Mouse (Mus musculus): ENCODE results near the gene Slc45a1.

Gene Slc45a1

DNA sequence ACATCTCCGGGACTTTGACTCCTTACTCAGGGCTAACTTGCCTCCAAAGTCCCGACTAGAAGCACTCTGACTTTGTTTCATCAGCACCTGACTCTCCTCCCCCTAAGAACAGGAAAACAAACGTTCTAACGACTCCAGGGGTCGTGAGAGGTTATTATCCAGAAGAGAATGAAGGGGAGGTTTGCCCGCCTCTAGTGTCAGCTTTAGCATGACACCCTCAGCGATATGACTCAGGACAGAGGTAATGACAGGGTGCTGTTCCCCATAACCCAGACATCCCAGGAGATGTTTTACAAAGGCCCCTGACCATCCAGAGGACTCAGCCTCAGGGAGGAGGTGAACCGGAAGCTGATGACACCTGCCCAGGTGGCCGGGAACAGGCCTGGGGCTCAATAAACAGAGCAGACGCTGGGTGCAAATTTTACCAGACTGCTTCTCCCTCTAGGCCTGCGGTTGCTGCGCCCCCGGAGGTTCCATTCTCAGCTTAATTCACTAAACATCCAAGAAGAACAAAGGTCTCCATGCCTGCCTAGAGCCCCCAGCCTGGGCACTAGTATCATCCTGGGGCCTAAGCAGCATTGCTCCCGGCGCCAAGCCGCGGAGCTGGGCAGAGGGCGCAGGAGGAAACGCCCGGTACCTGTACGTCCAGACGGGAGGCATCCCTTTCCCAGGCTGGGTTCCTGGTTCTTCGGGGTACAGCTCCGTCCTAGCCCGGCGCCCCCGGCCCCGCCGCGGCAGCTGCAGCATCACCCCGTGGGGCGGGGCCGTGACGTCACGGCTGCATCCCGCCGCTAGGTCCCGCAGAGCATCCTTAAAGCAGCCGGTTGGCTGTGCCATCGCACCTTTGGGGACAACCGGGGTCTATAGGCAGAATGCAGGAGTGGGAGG, at the start of gene Slc45a1:
Gene Slc45a1 (minus strand): TSS at position 785 of the 888 bp plus-strand sequence.
- DNase-seq, result no peak

DNA sequence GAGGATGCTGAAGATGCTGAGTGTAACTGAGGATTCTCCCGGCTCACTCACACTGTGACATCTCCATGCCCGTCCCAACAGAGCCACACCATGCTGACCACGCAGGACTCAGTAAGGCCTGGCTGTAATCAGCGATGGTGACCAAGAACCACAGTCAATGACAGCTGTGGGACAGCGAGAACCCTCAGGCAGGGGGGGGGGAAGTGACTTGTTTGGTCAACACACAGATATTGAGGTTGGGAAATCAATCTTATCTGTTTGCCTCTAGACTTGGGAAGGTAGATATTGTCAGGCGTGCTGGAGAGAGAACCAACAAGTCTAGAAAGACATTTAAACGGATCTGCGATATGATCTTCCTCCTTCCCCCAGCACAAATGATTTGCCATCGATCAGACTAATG, 48.9 kb upstream of the Slc45a1 start:
- DNase-seq, result no peak

DNA sequence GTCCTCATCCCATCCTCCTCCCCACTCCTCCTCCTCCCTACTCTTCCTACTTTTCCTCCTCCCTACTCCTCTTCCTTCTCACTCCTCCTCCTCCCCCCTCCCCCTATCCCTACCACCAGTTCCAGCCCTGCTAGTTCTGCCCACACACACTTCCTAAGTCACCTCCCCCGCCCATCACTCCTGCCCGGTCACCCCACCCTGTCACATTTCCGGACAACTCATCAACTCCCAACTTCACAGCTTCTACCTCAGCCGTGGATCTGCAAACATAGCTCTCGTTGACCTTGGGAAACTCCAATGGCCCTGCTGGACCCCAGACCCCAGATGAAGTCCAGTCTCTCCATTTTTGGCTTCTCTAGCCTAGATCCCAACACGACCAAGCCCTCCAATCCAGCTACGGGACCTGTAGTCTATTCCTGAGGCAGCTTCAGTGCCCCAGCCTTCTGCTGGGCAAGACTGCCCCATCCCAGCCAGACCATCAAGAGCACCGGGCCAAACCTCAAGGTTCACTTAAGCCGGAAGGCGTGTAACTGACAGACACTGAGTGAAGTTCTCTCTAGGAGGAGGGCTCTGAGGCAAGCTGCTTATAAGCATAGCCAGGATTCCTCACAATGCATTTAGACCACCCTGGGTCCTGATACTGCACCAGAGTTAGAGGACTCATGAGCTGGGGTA, 42.6 kb upstream of the Slc45a1 start:
- DNase-seq, result no peak

DNA sequence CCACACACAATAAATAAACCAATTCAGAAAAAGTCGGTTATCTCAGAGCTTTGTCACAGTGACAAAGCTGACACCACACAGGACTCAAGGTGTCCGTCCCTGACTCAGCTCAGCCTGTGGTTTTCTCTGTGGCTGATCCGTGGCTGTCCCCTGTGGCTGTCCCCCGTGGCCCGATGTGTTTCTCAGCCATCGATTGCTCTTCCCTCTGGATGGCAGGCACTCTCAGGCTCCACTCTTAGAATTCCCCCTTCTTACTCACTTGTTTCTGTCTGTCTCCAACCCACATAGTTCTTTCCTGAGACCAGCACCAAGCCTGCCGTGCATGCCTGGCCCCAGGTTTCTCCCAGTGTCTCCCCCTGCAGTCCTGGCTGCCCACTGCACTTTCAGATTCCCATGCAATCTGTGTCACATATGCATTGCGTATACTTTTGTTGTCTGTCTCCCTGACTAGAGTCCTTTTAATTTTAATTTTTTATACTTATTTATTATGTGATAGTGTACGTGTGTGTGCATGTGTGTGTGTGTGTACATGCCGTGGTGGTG, 41.0 kb upstream of the Slc45a1 start:
- DNase-seq, result no peak

DNA sequence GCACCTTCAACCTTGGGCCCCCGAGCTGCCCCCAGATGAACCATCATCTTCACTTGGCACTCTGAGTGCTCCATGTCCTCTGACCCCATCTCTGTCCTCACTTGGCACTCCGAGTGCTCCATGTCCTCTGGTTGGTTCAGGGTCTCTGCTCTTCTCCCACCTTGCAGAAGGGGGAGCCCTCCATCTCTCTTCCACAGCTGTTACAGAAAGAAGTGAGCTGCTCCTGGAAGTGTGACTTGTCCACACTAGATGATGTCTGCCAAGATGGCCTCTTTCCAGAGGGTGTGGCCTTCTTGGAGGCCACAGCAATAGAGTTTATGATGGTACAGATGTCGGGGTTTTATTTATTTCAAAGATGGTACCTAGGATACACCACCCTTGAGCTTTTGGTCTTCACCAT, 38.8 kb upstream of the Slc45a1 start:
- peak; percentile 43 for DNase-seq

DNA sequence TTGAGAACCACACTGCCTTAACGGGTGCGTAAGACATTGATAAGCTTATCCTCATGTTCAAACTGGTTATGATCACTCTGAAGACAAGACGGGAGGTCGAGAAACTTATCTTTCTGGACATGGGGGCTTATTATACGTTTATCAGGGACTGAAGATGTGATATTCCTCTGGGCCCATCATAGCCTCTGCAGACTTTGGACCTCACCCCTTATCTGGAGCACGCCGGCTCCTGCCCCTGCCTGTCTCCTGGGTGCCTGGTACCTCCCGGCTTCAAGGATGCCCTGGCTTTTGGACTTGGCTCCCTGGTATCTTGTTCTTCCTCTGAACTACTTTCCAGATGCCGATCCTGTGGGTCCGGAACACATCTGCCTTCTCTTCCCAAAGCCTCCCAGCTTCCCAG, 37.6 kb upstream of the Slc45a1 start:
- DNase-seq, result no peak

DNA sequence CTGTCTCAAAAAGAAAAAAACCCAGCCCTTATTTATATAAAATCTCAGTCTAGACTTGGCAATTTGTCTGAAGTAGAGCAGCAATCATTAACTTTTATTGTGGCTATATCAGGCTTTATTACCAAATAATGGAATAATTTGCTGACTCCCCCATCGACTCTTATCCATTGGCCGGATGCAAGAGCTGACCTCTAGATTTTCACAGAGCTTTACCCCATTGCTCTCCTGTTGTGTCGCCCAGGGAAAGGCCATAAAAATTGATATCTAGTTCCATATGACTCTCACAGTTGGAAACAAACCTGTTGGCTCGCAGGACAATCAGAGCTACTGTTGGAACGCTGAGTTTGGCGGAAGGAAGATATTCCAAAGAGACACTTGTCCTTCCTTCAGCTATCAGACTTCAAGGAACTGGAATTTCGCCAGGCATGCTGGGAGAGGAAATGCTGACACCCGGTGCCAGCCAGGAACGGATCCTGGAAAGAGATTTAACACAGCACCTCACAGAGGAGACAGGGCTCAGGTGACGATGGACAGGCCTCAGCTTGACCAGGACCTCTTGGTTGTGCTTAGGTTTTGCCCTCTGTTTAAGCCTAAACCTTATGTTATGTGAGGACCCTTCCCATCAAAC, 35.3 kb upstream of the Slc45a1 start:
- DNase-seq, result no peak

DNA sequence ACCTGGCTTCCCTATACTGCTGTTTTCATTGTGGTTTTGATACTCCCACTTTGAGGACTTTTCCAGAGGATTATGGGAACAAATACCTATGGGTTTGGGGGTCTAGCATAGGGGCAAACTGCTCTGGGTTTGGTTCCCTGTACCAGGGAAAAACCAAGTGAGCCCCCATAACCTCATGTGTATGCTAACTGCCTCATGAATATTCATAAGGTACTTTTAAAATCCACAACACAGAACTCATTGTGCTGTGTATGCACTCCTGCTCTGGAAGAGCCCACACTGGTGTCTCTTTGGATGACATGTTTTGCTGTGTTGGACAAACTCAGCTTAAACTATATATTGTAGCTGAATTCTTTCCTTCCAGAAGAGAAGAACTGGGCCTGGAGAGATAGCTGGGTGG, 34.6 kb upstream of the Slc45a1 start:
- DNase-seq, result no peak

DNA sequence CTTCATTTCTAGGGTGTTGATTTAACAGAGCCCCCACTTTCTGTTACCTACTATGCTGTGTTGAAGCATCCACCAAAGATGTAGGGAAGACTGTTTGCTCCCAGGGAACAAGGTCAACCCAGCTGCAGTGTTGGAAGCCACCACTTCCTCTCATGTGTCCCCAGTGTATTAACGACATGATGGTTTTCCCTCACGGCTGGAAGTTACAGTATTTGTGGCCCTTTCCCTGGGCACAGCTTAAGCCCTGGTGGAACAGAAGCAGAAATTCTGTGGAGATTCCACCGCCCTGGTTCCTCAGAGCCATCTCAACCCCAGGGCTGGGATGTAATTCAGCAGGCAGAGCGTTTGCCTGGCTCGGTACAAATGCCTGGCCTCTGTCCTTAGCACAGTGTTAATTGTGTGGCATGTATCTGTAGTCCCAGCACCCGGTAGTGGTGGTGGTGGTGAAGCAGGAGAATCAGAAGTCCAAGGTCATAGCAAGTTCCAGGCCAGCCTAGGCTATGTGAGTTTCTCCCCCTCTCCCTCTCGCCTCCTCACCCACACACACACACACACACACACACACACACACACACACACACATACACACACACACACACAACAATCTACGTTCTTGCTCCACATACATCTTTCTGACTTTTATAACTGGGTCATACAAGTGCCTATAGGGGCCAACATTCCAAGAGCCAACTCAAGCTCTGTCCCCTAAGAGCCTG, 34.0 kb upstream of the Slc45a1 start:
- DNase-seq, result no peak

DNA sequence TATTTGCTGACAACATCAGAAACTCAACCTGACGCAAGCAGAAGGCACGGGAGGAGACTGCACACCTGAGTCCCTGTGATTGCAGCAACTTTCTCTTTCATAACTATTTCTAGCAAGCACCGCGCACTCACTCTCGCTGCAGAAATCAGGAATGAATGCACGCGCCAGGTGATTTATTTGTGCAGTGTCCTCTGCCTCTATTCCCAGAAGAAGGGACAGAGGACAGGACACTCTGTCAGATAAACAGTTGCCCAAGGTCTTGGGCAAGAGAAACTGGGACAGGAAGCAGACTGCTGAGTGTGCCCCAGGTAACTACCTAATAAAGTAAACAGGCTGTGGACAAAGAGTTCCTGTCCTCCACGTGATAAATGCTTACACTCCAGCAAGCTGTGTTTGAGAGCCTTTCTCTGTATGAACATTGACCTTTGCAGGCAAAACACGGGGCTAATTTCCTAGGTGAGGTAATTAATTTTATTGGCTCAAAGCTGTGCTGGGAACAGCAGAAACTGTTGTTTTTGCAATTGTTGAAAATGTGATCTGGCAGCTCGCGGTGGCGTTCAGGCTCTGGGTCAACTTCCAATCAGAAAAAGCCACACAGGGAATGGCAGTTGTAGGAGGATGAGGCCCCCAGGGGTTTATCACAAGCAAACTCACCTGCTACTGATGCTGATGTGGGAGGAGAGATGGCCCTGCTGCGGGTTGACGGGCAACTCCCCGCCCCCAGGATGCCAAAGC, 33.2 kb upstream of the Slc45a1 start:
- DNase-seq, result peak; percentile 81

DNA sequence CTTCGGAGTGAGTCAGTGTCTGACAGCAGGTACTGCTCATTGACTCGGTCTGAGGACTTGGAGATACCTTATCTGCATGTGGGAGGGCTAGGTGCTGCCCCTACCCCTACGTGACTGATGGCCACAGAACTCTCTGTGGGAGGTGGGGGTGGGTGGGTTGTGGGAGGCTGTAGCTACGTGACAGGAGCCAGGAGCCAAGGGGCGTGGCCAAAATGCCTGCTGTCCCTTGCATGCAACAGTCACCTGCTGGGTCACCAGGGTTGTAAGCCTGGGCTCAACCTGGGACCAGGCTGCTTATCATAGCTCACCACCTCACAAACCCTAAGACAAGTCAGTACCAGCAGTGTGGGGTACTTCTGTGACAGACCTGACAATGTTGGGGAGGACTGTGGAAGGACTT, 28.4 kb upstream of the Slc45a1 start:
- DNase-seq, result no peak

DNA sequence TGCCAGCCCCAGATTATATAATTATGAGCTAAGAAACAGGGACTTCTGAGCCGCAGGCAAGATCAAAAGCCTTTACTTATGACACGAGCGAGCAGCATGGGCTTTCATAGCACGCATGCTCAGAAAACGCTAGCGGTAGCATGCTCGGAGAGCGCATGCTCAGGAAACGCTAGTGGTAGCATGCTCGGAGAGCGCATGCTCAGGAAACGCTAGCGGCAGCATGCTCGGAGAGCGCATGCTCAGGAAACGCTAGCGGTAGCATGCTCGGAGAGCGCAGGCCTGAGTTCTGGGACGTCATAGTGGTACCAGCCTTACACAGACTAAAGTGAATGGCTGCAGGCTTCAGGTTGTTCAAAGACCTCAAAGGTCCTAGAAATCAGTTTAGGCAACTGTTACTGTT, 26.8 kb upstream of the Slc45a1 start:
- DNase-seq, result no peak

DNA sequence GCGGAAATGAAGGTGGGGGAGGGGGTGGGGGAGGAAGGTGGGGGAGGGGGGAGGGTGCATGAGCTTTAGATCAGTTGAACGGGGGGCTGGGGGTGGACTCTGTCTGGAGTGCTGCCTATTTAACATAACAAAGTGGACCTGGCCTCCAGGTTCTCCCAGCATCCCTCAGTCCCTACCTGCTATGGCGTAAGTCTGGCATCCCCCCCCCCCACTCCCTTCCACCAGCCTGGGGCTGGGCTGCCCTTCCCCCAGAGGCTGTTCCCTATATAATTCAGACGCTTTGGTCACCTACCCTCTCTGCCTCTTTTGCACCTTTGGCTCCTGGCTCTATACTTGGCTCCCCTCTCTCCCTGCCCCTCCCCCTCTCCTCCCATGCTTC, 25.9 kb upstream of the Slc45a1 start:
- no peak for DNase-seq

DNA sequence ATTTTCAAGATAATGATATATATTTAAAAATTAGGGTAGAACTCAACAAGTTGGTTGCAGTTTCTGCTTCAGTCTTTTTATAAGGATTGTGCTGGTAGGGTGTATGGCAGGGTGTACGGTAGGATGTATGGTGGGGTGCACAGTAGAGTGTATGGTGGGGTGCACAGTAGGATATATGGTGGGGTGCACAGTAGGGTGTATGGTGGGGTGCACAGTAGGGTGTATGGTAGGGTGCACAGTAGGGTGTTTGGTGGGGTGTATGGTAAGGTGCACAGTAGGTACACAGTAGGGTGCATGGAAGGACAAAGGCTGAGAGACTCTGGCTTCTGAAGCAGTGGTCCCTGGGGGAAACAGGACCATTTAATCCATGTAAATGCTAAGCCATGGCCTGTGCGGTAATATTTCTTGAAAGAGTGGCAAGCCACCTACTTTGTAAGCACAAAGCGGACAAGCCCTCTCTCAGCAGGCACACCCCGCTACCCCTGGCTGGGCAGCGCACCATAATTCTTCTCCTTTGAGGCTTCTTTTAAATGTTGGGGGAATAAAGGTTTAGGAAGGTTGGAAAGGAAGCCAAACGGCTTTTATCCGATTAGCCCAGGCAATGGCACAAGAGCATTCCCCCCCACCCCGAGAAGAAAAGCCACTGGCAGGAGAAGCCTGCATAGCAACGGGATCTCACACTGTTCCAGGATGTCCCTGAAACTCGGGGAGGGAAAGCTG, 25.3 kb upstream of the Slc45a1 start:
- DNase-seq, result no peak

DNA sequence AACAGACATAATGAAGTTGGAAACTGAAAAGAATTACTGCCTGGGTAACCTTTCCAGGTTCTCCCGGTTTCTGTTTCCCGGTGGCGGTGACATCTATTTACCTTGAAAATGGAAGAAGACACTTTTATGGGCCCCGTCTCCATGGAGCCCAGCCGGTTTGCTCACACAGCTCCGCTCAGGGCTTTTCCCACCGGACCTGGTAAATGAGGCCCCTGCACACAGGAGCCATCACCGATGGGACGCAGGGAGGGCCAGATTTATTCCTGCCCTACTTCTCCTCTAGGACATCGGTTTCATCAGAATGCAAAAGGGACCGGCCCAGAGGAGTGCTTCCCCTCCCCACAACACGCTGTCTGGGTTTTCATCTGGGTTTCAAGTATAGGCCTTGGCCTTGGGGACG, 24.1 kb upstream of the Slc45a1 start:
- no peak for DNase-seq

DNA sequence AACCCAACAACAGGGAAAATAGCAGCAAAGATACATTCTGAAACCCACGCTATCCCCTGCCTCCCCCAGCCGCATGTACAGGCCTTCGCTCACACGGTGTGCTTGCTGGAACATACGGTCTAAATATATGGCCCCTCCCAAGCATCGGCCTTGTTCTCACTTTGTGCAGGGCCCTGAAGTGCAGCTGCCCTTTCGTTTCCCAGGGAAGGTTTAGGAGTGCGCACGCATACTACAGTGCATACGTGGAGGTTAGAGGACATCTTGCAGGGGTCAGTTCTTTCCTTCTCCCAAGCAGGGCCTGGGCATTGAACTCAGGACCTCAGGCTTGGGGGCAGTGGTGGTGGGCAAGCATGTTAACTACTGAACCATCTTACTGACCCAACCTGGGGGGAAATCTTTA, 23.3 kb upstream of the Slc45a1 start:
- DNase-seq, result no peak

DNA sequence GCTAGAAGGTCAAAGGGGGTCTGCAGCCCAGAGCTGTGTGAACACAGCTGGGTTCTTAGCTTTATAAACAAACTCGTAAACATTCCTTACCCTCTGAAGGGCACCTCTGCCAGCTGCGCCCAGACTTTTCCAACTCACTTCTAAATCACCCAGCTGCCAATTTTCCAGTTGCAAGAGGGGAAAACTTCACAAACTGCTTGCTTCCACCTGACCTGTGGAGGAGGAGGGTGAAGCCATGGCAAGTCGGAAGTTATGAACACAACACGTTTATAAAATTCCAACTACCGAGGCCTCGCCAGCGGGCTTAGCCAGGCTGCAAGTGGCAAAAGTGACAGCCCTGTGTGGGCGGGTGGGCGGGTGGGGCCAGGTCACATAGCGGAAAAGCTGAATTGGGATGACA, 13.8 kb upstream of the Slc45a1 start:
- DNase-seq, result peak; percentile 30

DNA sequence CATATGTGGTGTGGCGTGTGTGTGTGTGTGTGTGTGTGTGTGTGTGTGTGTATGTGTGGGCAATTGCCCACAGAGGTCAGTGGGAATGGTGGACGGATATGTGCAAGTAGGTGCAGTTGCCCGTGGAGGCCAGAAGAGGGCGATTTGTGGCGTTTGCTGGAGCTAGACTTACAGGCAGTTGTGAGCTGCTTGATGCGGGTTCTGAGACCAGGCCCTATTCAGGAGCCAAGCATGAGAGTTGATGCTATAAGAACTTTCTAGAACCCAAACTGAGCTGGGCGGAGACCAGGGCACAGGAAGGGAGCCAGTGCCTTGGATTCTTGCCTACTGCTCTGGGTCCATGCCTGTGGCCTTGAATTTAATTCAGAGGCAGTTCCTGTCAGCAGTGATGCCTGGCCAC, 12.8 kb upstream of the Slc45a1 start:
- peak; percentile 19 for DNase-seq

DNA sequence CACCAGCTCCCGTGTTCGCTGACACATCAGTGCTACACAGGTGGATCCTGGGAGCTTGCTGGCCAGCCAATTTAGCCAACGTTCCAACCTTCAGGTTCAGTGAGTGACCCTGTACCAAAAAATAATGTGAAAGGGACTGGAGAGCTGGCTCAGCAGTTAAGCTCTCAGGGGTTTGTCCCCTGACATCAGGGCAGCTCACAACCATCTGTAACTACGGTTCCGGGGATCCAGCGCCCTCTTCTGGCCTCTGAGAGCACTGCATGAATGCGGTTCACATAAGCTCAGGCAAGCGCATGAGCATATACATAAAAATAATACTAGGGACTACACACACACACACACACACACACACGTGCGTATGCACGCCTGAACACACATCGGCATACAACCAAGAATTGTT, 11.2 kb upstream of the Slc45a1 start:
- DNase-seq, result peak; percentile 47

DNA sequence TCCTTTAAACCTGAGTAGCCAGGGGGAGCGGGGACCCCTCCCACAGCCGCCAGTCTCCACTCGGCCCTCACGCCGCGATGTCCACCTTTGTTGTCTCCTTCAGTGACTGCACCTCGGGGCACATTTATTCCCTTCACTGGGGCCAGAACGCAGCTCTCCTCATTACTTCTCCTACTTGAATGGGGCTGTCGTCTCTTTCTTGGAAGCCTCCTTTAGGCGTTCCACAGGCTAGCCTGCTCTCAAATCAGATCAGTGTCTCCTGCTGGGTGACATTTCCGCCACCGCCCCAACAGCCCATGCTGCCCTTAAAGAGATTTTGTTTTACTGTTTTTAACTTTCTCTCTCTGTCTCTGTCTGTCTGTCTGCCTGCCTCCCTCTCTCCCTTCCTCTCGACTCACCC, 9.9 kb upstream of the Slc45a1 start:
- DNase-seq, result no peak

DNA sequence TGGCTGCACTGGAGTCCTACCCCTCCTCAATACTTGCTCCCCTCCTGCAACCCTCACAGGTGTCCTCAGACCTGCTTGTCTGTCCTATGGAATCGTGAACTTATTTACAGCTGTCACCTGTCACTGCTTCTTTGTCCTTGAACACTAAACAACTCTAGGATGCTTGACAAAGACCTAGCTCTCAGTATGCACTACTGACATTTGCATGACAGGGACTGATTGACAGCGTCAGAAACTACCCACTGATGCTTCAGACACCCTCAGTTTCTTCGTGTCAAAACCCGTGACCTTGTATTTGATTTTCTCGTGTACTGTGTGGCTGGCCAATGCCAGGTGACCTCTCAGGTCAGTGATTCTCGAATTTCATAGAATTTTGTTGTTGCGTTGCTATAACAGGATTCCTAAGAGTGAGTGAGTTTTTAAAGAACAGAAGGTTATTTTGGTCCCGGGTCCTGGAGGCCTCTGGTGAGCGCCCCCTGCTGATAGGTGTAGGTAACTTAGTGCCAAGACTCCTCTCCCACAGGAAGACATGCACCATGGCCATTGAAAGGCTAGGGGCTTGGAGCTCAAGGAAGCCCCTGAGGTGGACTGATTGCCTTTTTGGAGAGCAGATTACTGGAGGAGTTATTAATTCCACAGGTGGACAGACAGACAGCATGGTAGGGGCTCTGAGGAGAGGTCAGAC, 8.1 kb upstream of the Slc45a1 start:
- DNase-seq, result no peak

Data from kidney, adult 11 months (tissue).